Mouse (Mus musculus) neural tube, embryonic 10.5 days (tissue): ENCODE measurements around the gene Olfr1320.
"Not testable (repeated sequence)": the region's sequence is repeated elsewhere in the genome, so short reads cannot be mapped to it uniquely, and the experiment has no call there.

Experiments
- DNase-seq: peaks from one replicate; pipeline ENCODE4 v3.0.0-alpha.2; 2017; ENCODE audit warnings: low spot score; ENCODE audit errors: extremely low spot score

Gene Olfr1320

GRCm38 (mm10) chrX:49672033-49672432 is at the start of gene Olfr1320:
Gene Olfr1320, plus strand, starts transcription at chrX:49672333.
- DNase-seq = no peak

GRCm38 (mm10) chrX:49627566-49627965 is 44.6 kb upstream of the Olfr1320 start:
- no peak for DNase-seq

GRCm38 (mm10) chrX:49631195-49631594 is 40.9 kb upstream of the Olfr1320 start:
- DNase-seq = no peak

DNA sequence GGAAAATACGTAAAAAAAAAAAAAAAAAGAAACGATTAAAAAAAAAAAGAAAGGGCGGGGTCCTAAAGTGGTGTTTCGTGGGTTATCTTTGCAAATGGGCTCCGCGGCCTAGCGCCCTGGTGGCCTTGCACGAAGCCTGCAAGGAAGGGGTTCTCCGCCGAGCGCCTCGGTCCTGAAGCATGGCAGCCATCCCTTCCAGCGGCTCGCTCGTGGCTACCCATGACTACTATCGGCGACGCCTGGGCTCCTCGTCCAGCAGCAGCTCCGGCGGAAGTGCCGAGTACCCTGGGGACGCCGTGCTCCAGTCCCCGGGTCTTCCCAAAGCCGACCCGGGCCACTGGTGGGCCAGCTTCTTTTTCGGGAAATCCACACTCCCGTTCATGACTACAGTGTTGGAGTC is 11.4 kb upstream of the Olfr1320 start:
- not testable (repeated sequence) for DNase-seq
